Mouse (Mus musculus) urinary bladder, adult 2 months (tissue): ENCODE measurements around the gene Slc17a5. TPM values are rescaled to one million over a fixed set of nuclear protein-coding genes. Genes with fewer than 3 reads are reported as not detected.

Experiments used
- polyA plus RNA-seq: library from polyadenylated mRNA; depleted of rRNA; stranded (reverse); fragments of >200 nt; gene quantifications from 2 replicates; pipeline ENCODE4 v1.2.3, GENCODE M21; 2012; rRNA removed

Gene Slc17a5
- polyA plus RNA-seq, 1 experiment, result 12.7 TPM

Other genes with a start within 250 kb of the Slc17a5 start
- 27.0 and 28.7 TPM in 2 replicates for gene Gsta2, start 232.3 kb downstream of the Slc17a5 start, polyA plus RNA-seq
- gene Dppa5a, start 219.9 kb downstream of the Slc17a5 start, polyA plus RNA-seq, result 8.1 and 9.0 TPM in 2 replicates
- 13.0 and 14.9 TPM in 2 replicates for gene Ooep, start 209.3 kb downstream of the Slc17a5 start, polyA plus RNA-seq
- gene Ddx43, start 192.3 kb downstream of the Slc17a5 start, polyA plus RNA-seq, result 0.63 and 0.77 TPM in 2 replicates
- gene Cgas, start 144.8 kb downstream of the Slc17a5 start, polyA plus RNA-seq, result 1.1 and 1.7 TPM in 2 replicates
- gene Mto1, start 139.8 kb downstream of the Slc17a5 start, polyA plus RNA-seq, result 17.4 and 18.6 TPM in 2 replicates
- 0.15 TPM in 1 of 2 replicates, not detected in the other for gene Gm17324, start 139.3 kb downstream of the Slc17a5 start, polyA plus RNA-seq
- 7,337 and 9,833 TPM in 2 replicates for gene Eef1a1, start 98.9 kb downstream of the Slc17a5 start, polyA plus RNA-seq
- 3.6 and 4.0 TPM in 2 replicates for gene Cd109, start 27.5 kb upstream of the Slc17a5 start, polyA plus RNA-seq